Mouse (Mus musculus): ENCODE results near the gene Slc39a8. TPM values are rescaled to one million over a fixed set of nuclear protein-coding genes. Genes with fewer than 3 reads are reported as not detected.
A peak's percentile ranks its signal among the peaks of the same experiment; 100 is the strongest.

Slc39a8 gene
- total RNA-seq (2021), result 1 to 10 TPM; 3.6 to 5.4 TPM
- long read RNA-seq, experiment 1, partial matches to known transcripts, result 0 of 3 reads
- long read RNA-seq, experiment 1, other reads (novel, unspliced or antisense), result 0 of 3 reads
- long read RNA-seq, experiment 2, partial matches to known transcripts, result 1 of 4 reads
- long read RNA-seq, experiment 2, other reads (novel, unspliced or antisense), result 1 of 4 reads

DNA sequence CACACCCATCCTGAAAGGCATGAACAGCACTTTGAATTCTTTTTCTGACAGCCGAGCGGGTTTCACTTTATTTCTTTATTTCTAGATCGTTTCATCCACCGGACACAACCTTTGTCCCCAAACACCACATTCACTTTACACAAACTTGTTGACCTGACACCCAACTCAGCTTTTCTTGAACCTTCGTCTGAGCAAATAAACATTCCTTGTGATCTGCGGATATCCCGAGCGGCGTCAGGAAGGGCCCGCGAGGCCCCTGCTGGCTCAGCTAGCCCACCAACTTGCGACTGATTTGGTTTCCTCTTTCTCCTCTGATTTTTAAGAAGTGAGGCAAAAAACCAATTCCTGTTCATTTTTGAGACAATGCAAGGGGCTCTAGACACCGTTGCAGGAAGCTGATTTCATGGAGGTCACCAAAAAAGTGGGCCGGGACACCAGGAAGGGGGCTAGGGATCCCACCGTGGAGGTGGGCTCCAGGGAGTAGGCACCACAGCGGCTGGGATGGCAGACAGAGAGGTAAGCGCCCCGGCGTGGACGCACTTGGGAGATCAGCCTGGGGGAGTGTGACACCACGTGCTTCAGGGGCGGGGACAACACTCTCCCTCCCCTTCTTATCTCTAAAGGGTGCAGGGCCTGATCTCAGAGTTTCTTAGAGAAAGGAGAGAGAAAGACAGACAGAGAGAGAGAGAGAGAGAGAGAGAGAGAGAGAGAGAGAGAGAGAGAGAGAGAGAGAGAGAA lies at the start of gene Slc39a8:
Gene Slc39a8 (plus strand): TSS at position 264 of the 738 bp plus-strand sequence.
- DNase-seq (ENCODE audit: low spot score in 2 of 2), result peak; percentile 76 to 77

DNA sequence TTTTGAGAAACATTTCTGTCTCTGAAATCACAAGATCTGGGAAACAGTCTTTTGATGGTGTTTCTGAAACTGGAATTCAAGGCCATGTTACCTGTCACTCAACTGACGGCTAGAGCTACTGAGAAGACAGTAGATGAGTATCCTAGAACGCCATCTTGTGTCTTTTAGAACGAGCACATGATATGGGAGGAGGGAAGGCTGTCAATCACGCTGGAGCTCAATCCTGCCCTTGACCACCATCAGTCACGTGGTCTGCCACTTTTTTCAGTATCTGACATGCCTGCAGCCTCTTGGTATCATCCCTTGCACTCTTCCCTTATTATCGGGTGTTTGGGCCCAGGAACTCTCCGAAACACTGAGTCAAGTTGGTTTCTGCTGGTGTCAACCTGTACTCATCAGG lies 40.0 kb upstream of the Slc39a8 start:
- no peak for DNase-seq (ENCODE audit: low spot score in 2 of 2)

DNA sequence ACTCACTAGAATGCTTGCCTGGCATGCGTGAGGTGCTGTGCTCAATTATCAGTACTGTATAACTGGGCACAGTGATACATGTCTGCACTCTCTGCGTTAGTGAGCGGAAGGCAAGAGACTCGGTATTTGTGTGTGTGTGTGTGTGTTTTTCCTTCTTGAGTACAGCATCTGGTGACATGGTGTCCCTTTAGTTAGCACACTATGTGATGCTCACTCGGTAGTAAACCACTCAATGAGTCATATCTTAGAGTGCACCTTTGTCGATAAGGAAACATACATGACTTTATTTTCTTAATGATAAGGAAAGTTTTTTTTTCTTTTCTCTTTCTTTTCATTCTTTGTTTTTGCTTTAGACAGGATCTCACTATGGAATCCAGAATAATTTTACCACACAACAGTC lies 29.0 kb upstream of the Slc39a8 start:
- no peak for DNase-seq (ENCODE audit: low spot score in 2 of 2)

DNA sequence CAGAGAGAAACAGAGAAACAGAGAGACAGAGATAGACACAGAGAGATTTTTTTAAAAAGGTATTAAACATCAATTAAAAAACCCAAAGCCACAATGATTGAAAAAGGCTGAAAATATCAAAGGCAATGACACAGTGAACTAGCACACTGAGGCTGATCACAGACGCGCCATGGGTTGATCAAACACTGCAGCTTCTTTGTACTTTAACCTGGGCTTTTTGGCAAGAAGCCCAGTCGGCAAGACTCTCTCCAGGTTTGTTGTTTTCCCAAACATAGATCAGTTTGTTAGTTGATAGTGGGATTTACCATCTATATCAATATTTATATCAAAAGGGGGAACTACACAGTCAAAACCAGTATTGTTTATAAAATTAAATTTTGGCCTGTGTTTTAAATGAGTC lies 26.8 kb upstream of the Slc39a8 start:
- DNase-seq (ENCODE audit: low spot score in 2 of 2), result no peak

DNA sequence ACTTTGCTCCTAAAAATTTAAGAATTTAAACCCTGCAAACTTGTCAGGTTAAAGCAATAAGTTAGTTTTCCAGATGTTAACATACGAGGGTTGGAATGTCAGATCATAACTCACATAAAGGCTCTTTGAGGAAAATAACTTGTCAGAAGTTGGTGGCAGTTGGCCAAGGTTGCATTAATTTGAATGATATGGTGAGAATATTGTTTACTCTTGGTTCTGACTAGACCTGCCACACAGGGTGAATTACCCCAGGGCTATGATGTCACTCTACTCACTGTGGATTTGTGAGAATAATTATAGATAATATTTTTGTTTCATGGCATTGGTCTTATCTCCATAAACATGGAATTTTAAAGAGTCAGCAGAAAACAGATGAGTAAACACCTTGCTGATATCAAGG lies 26.4 kb upstream of the Slc39a8 start:
- DNase-seq (ENCODE audit: low spot score in 2 of 2), result no peak

DNA sequence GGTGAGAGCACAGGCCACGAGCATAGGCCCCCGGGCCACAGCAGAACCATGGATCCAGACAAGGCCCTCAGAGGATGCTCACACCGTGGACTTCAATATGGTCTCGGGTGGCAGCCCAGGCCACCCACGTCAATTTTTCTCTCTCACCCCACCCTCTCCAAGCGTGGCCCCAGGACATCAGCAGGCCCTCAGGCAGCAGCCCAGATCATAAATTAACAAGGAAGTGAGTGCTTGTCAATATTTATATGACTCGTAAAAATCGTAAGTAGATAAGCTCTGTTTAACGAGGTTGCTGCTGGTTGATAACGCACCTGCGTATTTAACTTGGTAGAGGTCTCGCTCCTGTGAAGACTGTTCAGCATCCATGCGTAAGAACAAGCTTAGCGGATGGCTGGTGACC lies 10.4 kb upstream of the Slc39a8 start:
- DNase-seq (ENCODE audit: low spot score in 2 of 2), result no peak

DNA sequence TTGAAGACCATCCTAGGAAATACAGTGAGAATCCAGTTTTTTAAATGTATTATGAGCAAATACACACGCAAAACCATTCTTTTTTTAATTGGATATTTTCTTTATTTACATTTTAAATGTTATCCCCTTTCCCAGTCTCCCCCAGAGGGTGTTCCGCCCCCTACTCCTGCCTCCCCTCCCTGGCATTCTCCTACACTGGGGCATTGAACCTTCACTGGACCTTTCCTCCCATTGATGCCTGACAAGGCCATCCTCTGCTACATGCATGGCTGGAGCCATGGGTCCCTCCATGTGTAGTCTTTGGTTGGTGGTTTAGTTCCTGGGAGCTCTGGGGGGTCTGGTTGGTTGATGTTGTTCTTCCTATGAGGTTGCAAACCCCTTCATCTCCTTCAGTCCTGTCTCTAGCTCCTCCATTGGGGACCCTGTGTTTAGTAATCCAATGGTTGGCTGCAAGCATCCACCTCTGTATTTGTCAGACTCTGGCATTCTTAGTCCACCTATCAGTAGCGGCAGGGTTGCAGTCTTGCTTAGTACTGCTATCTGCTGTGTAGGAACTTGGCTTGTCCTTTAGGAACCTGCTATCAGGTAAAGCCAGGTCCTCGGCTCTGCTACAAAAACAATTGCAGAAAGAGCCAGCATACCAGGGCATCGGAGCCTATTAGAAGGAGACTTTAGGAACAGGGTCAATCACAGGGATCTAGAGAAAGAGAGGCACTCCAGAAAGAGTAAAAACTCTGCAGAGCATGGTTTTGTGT lies 8.9 kb upstream of the Slc39a8 start:
- no peak for DNase-seq (ENCODE audit: low spot score in 2 of 2)

DNA sequence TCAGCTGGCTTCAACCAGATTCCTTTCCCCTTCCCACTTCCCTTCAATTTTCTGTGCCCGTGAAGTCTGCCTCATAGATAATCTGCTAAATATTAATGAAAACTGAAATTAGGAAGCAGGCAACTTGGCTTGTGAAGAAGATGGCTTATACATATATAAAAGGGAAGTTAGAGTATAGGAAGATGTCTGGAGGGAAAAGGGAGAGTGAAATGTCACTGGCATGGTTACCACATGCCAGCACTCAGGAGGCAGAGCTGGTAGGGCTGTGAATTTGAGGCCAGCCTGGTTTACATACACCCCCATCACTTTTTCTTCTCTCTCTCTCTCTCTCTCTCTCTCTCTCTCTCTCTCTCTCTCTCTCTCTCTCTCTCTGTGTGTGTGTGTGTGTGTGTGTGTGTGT lies 8.0 kb upstream of the Slc39a8 start:
- no peak for DNase-seq (ENCODE audit: low spot score in 2 of 2)

DNA sequence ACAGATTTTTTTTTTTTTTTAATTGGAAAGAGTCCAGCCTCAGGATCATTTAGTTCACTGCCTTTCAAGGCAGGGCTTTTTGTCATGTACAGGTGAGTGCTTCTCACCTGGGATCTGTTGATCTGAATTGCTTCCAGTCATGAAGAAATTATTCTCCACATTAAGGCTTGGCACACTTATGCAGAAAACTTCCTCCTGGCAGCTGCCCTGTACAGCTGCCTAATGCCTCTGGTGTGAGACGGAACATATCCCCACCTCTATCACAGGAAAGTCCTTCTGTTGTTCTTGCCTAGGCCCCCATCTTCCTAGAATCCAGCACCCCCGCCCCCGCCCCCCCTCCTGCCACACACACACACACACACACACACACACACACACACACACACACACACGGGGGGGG lies 643 bp upstream of the Slc39a8 start:
- DNase-seq (ENCODE audit: low spot score in 2 of 2), result no peak

DNA sequence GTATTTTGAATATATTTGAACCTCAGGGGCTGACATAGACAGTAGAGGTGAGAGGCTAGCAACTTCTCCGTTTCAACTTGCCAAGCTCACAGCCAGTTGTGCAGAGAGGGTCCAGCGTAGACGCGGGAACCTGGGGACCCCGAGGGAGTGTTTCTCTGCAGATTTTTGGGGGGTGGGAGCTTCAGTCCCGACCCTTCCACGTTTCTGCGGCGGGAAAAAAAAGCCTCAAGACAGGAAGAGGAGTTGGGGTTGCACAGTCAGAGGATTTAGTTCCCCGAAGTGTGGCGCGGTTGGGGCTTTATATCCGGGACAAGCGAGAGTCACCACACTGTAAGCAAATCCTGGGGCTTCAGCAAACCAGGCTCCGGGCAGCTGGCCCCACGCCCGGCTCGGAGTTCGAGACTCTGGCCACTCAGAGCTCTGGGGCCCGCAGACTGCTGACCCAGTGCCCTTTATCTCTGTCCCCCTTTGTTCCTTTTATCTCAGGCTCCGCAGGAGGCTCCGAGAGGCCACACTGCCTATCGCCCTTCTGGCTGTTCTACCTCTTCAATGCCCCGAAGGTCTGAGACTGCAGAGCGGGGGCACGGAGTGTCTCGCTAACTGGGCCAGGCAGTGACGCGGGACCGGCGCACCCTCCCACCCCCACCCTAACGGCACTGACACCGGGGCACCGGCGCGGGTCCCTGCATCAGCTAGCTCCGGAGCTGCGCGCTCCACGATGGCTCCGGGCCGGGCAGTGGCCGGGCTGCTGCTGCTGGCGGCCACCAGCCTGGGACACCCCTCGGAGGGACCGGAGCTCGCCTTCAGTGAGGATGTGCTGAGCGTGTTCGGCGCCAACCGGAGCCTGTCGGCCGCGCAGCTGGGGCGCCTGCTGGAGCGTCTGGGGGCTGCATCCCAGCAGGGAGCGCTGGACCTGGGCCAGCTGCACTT lies 940 bp downstream of the Slc39a8 start:
- DNase-seq (ENCODE audit: low spot score in 2 of 2), result peak; percentile 38

DNA sequence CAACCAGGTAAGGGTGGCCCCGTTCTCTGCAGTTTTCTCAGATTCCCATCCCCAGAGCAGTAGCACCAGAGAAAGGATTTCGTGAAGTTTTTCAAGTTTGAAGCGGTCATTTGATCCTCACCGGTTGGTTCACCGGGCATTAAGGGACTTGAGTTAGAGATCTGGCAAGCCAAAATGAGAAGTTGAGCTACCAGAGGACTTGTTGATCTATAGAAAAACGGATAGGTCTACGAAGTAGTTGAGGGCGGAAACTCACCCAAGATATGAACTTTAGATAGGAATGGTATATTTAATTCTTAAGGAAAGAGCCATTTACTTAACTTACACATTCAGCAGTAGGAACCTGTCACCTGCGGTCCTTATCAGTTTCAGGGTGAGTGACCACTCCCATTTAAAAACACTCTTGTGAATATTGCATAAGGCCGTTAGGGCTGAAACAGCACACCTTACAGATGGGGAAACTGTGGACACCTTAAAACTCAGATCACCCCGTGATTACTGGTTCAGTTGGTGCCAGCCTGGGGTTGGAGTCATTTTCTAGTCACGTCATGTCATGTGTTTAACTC lies 1.7 kb downstream of the Slc39a8 start:
- no peak for DNase-seq (ENCODE audit: low spot score in 2 of 2)

DNA sequence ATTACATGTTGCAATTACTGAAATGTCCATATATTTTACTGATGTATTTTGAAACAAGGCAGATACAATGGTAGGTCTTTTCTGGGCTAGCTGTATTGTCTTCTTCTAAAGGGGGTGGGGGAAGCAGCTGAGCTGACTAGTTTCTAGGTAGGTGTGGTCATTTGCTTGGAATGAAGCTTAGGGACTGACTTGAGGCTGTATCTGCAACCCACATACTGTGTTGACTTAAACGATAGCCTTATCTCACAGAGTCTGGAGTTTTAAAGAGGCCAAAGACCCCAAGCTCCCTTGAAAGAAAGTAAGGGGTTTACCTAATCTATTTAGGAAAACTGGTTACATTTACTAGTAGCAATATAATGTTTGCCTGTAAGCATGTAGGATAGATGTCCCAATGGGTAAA lies 2.9 kb downstream of the Slc39a8 start:
- DNase-seq (ENCODE audit: low spot score in 2 of 2), result no peak

DNA sequence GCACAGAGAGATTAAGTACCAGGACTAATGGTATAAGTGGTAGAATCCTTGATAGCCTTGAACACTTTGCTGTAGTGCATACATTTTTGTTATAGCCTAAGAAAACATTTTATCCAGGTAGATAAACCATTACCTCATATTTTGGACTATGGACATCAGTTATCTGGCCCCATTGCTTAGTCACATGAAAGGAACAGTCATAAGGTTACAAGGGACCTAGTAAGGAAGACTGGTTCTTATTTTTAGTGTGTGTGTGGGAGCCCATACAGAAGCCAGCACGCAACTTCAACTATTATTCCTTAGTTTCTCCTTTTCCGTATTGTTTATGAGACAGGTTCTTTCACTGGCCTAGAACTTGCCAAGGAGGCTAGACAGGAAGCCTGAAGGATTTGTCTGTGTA lies 7.4 kb downstream of the Slc39a8 start:
- DNase-seq (ENCODE audit: low spot score in 2 of 2), result no peak

DNA sequence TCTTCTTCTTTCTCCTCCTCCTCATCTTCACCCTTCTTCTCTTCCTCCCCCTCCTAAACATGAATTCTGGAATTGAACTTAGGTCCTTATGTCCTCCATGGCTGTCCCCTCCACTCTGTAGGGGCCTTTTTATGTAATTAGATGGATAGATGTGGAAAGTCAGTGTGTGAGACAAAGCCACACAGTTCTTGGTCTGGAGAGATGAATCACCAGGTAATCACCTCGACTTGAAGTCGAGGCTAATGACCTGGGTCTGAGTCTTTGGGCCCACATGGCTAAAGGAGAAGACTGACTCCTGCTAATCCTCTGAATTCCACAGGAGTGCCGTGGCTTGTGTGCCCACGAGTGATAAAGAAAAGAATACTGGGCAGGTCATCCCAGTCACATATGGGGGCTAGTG lies 7.8 kb downstream of the Slc39a8 start:
- DNase-seq (ENCODE audit: low spot score in 2 of 2), result no peak

DNA sequence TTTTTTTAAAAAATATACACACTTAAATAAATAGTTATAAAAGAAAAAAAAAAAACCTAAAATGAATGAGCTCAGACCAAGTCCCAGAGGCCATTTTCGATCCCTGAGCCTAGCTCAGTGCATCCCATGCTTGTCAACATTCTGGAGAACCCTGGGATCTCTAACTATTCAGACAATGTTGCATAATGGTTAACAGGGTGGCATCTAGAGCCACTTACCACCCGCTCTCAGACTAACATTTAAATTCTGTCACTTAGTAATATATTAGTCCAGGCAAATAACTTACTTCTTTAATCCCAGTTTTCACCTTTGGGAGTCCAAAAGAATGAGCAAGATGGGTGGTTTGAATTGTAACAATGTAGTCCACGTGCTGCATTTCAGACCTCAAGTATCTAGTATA lies 9.9 kb downstream of the Slc39a8 start:
- DNase-seq (ENCODE audit: low spot score in 2 of 2), result no peak

DNA sequence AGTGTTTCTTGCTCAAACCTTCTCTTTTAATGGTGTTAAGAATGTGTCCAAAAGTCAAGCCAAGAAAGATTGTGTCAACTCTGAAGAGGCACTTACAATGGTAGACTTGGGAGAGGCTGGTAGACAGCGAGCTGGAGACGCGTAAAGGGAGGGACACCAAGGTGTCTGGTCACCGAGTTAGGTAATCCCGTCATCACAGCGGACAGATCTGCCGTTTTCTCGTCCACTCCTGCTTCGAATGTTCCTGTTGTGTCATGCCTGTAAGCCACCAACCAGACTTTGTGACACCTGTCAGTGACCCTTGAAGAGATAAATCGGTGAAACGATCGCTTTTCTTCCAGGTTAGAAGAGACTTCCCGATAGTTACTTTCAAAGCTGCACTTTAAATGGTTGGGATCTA lies 14.5 kb downstream of the Slc39a8 start:
- no peak for DNase-seq (ENCODE audit: low spot score in 2 of 2)

DNA sequence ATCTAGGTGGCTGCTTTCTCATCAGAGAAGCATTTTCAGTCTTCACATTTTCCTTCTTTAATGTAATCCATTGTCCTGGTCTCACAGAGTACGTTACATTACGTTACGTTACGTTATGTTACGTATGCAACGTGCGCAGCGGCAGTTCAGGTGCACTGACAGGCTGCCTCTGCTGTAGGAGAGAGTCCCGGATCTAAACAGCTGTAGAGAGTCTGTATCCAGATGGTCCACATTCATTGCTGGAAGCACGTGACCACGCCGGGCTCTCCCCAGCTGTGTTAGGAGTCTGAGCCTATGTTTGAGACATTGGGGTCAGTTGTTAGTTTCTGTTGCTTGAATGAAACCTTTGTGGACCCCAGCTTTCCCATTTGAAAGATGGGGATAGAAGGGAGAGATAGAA lies 15.1 kb downstream of the Slc39a8 start:
- no peak for DNase-seq (ENCODE audit: low spot score in 2 of 2)

DNA sequence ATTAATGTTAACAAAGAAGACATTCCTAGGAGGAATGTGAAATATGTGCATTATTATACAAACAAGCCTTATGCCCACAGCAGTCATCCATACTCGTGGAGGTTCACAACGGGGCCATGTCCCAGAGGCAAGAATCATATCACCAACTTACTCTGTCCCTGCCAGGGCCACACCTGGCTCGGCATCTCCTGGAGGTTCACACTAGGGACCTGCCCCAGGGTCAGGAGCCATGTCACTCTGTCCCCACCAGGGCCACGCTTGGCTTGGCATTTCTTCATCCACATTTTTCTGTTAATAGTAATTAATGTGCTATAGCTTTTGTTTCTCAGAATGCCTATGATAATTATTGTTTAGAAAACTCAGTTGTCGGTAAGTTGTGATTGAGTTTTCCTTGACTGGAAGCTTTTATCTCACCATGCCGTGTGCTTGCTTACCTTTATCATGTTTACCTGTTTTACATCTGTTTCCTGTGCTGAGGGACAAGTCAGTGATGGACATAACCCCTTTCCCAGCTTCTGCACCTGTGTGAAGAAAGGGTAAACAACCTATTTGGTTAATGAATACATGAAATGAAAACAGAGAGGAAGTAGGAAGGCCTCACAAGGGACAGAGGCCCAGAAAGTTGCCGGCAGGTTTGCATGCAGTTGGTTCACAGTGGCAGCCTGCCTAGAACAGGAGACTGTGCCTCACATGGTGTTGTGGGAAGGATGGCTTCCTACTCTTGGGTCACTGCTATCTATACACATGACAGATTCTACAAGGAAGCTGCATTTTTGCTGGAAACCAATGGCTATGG lies 16.8 kb downstream of the Slc39a8 start:
- no peak for DNase-seq (ENCODE audit: low spot score in 2 of 2)

DNA sequence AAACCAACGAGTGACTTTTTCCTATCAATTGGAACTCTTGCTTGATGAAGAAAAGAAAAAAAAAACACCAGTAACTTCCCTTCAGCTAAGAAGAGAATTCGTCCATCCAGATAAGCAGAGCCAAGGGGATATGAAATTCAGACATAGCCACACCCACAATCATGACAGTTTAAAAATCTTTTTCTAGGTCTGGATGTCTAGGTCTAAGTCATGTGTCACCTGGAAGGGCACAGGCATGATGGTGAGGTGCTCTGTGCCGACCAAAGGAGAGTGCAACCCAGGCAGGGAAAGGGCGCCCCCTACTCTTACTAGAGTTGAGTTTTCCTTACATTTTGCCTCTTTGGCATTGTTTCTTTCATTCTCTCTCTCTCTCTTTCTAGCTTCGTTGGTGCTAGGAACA lies 18.1 kb downstream of the Slc39a8 start:
- no peak for DNase-seq (ENCODE audit: low spot score in 2 of 2)

DNA sequence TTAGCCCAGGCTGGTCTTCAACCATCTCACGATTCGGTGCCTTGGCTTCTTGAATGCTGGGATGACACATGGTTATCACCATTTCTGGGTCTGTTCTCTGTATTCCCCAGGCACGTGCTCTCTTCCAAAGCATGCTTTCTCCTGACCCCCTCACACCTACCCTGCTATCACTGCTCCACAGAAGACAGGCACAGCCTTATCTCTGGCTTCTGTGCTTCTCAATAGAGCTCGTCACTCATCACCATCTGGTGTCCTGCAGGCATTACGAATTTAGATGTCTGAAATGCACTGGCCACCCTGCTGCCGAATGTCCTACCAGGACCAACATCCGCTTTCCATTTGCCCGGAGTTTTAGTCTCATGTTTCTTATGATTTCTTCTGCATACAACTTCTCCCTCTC lies 18.6 kb downstream of the Slc39a8 start:
- DNase-seq (ENCODE audit: low spot score in 2 of 2), result no peak

All from adrenal gland, adult 18-20 months (tissue).